Comparison of ENCODE assay signal across 7 mouse cellular contexts in genomic region chr15:12490969-12491368, GRCm38 (mm10).
A peak's percentile ranks its signal among the peaks of the same experiment; 100 is the strongest.
DNase-seq lines count a peak whose midpoint lies in the region; ATAC-seq and TF ChIP-seq lines count a peak whose summit lies in the region.

No protein-coding gene starts in this region.

- no peaks in the 10 kb centered on the region for H3K36me3 ChIP-seq in hindbrain, postnatal 0 days (ENCODE audit: insufficient read depth, low read length)
- no peaks in the 10 kb centered on the region for H3K36me3 ChIP-seq in neural tube, embryonic 15.5 days

- no peak for TF ChIP-seq CTCF in hindbrain, postnatal 0 days (IDR thresholded peaks at IDR 0.05; ENCODE audit: low read depth)

- no peak overlapping the region for H3K9ac ChIP-seq in hindbrain, postnatal 0 days (replicated peaks; ENCODE audit: low read length)
- H3K9ac ChIP-seq in neural tube, embryonic 15.5 days (replicated peaks): no peak overlapping the region

- peaks cover 8% of the 10 kb centered on the region; the same call in 1 of the 2 replicates for H3K4me1 ChIP-seq in hindbrain, postnatal 0 days (ENCODE audit: insufficient read depth, low read length)
- peaks cover 18% of the 10 kb centered on the region for H3K4me1 ChIP-seq in neural tube, embryonic 15.5 days

- H3K9me3 ChIP-seq in hindbrain, postnatal 0 days (ENCODE audit: low read length): no peaks in the 10 kb centered on the region
- no peaks in the 10 kb centered on the region for H3K9me3 ChIP-seq in neural tube, embryonic 15.5 days (replicated peaks)

- DNase-seq in NIH3T3 (ENCODE audit: low read depth): peak; percentile 7
- DNase-seq in adrenal gland, adult (ENCODE audit: inconsistent age in 2 of 2, low spot score in 1 of 2): peak; percentile 73 to 89
- peak; percentile 44 to 48 for DNase-seq in frontal cortex, postnatal 36 days (ENCODE audit: low spot score in 2 of 2)
- DNase-seq in hindbrain, postnatal 0 days (ENCODE audit: low spot score): peak; percentile 74
- peak; percentile 51 to 79 for DNase-seq in left cerebral cortex, postnatal 14 days (ENCODE audit: low spot score in 2 of 2)

- 25% methylated on average over 3 of the region's 3 CpGs for WGBS in hindbrain, postnatal 0 days
- 52% methylated on average over 3 of the region's 3 CpGs for WGBS in neural tube, embryonic 15.5 days

- peak overlapping the region; percentile 32; the same call in 1 of the 2 replicates for H3K27ac ChIP-seq in hindbrain, postnatal 0 days
- H3K27ac ChIP-seq in neural tube, embryonic 15.5 days (replicated peaks): peak overlapping the region; percentile 24; the same call in 1 of the 2 replicates

- intact Hi-C loops in left cerebral cortex, postnatal 14 days (cut with DNase I): no loop called here

- no peak overlapping the region for H3K4me3 ChIP-seq in hindbrain, postnatal 0 days (ENCODE audit: low read length)
- no peak overlapping the region for H3K4me3 ChIP-seq in neural tube, embryonic 15.5 days (replicated peaks)

- no peaks in the 10 kb centered on the region for H3K27me3 ChIP-seq in hindbrain, postnatal 0 days (ENCODE audit: insufficient read depth, low read length)
- no peaks in the 10 kb centered on the region for H3K27me3 ChIP-seq in neural tube, embryonic 15.5 days (replicated peaks)

- ATAC-seq in hindbrain, postnatal 0 days: peak; percentile 84
- ATAC-seq in neural tube, embryonic 15.5 days (ENCODE audit: low FRiP score): peak; percentile 48; the same call in 1 of the 2 replicates
- ATAC-seq in inflammation-experienced regulatory T-cells, adult 6 months: no peak

- peak overlapping the region; percentile 21; the same call in 1 of the 2 replicates for H3K4me2 ChIP-seq in hindbrain, postnatal 0 days (ENCODE audit: low read depth, low read length)
- H3K4me2 ChIP-seq in neural tube, embryonic 15.5 days: no peak overlapping the region

Comparison
In these comparisons a context has a peak if more than half of its experiments do, and no peak if none do; other contexts are left out.
1. DNase-seq: peak in every context shown above with its lines; median percentile 81 in adrenal gland, adult; 74 in hindbrain, postnatal 0 days; 65 in left cerebral cortex, postnatal 14 days; 46 in frontal cortex, postnatal 36 days; 7 in NIH3T3.